Mouse (Mus musculus) T-helper 17 cell (primary cell): ENCODE results near the gene Ttpal.

Experiments used
- in situ Hi-C, 2 experiments: fragments of 300-600 bp; cut with MboI, MseI; formaldehyde crosslinking; loops; 1 replicate in 1 of 2; 2 replicates in 1 of 2; pipeline ENCODE4 v1.15.1; 2025; ENCODE audit warnings: high pct_unique_total_duplicates in 2 of 2

Ttpal gene

DNA sequence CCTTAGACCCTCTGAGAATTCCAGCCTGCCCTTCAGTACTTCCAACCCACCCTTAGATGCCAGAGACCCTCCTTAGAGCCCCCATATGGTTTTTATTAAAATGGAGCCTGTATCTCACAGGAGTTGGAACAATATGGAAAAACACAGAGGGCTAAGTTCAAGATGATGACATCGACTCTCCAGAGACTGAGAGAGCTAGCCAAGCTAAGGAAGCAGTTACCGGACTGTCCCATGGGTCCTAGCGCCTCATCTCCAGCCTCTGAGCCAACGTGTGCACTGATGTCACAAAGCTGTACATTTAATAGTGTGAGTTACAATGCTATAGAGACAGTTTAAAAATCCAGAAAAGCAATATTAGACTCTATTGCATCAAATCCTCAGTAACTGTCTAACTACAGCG is 11.1 kb upstream of the Ttpal start:
- in situ Hi-C loops, result no loop called here

DNA sequence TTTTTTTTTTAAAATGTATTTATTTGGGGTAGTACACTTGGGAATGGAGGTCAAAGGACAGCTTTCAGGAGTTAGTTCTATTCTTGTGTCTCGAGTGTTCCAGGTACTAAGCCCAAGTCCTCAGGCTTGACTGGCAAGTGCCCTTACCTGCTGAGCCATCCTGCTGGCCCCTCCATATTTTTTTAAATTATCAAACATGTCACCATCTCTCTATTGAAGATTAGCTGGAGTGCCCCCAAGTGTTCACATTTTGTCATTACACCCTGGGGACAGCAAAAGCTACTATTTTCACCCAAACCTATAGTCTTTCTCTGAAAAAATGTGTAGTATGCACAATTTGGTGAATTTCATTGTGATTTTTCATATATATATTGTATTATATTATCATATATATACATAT is 10.0 kb upstream of the Ttpal start:
- in situ Hi-C loops, result no loop called here

DNA sequence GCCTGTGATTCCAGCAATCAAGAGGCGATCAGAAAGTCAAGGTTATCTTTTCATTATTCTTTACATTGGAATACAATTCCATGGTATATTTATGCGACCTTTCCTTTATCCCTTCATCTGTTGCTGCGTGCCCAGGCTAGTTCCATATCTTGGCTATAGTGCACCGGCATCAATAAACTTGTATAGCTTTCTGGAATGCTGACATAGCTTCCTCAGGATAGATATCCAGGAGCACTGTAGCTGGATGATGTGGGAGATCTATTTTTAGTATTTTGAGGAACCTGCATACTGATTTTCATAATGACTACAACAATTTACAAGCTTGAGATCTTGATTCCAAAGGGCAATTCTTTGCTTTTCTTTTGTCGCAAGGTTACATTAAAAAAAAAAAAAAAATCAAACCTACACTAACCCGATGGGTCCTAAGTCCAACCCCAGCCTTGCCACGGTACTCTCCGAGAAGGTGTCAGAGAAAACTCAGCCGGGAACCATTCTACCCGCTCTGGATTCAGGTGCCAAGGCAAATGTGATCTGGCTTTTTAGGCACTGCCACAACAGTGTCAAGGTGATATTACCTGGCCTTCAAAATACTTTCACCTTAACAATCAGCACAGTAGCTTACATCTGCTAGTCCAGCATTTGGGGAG is 8.4 kb upstream of the Ttpal start:
- in situ Hi-C loops, result no loop called here

DNA sequence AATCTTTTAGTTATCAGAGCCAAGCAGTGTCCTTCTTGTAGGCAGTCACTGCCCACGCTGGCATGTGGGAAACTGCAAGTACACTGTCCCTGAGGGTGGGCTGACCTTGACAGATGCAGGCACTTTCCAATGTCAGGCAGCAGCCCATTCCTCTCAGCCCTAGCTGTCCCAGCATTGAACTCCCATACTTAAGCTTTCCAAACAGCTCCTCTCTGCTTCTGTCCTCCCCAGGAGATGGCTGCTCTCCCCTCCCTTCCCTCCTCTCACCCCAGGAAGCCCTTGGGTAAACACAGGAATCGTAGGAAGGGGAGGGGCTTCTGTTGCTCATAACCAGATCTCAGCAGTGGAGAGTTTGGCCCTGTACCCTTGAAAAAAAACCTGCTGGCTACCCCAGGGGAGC is 7.0 kb upstream of the Ttpal start:
- in situ Hi-C loops, result loop anchor here in 1 of 2 experiments (5.0 kb wide), 1 partner anchor 63 kb away; no protein-coding TSS in a partner anchor

DNA sequence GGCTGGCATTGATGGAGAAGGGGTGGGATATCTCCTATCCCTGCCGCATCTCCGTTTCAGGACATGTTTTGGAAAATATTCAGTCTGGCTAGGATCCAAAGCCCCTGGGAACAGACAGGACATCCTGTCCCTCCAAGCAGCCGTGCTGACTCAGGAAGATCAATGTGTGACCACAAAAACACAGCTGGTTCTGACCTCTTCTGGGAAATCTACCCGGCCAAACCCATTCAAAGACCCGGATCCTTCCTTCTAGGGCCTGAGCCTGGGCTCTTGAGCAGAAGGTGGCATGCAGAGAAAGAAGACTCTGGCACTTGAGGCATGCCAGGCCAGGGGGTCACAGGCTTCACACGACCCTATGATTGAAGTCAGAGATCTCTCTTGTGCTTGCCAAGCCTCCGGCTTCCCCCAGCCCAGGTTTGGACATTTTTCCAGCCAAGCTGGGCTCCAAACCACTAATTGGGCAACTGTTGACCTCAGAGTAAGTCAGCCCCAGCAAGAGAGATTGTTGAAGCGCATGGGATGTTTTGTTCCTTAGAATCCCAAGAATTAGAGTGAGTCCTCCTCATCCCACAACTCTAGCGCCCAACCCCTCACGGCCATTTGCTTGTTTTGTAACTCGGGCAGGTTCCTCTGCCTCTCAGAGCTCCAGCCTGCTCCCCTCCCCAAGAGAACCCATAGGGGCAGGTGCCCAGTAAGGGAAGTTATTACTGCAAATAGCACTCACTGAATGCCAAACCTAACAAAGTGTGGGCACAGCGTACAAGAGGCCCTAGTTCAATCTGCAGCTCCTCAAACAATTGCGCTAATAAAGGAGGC is 5.8 kb upstream of the Ttpal start:
- in situ Hi-C loops, result loop anchor here in 1 of 2 experiments (5.0 kb wide), 1 partner anchor 64 kb away; no protein-coding TSS in a partner anchor

DNA sequence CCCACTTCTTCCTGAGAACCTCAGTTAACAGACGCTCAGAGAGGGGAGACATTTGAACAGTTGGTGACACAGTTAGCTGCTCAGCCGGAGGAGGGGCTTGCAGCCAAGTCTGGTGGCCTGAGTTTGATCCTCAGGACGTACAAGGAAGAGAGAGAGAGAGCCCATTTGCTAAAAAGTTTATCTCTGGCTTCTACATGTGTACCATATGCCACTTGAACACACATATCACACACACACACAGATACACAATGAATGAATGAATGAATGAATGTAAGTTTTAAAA is 5.3 kb upstream of the Ttpal start:
- in situ Hi-C loops, result loop anchor here in 1 of 2 experiments (5.0 kb wide), 1 partner anchor 65 kb away; no protein-coding TSS in a partner anchor

DNA sequence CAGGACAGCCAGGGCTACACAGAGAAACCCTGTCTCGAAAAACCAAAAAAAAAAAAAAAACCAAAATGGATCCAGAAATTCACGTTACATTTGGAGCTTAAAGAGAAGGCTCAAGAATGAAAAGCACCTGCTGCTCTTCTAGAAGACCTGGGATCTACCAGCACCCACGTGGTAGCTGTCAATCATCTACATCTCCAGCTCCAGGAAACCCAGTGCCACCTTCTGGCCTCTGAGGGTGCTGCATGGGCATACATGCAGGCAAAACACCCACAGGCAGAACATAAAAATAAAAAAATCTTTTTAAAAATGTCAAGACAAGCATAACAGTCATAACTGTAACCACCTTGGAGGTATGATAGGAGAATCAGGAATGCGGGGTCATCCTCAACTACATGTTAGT is 4.5 kb upstream of the Ttpal start:
- in situ Hi-C loops, result loop anchor here in 1 of 2 experiments (5.0 kb wide), 1 partner anchor 65 kb away; no protein-coding TSS in a partner anchor

DNA sequence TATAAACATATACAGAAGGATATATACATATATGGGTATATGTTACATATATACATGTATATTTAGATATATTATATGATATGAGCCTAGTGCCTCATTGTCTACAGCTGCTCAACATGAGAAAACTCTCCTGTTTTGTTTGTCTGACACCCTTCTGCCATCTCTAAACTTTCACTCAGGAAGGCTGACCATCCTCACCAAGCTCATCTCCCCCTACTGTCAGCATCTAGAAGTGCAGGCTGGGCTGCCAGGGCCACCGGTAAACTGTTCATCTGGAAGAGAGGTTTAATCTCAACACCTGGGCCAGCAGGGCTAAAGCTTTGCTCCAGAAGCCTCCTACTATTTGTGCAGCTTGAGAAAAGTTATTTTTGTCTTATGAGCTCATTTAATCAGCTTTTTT is 2.9 kb upstream of the Ttpal start:
- in situ Hi-C loops, result loop anchor here in 1 of 2 experiments (5.0 kb wide), 1 partner anchor 67 kb away; no protein-coding TSS in a partner anchor

DNA sequence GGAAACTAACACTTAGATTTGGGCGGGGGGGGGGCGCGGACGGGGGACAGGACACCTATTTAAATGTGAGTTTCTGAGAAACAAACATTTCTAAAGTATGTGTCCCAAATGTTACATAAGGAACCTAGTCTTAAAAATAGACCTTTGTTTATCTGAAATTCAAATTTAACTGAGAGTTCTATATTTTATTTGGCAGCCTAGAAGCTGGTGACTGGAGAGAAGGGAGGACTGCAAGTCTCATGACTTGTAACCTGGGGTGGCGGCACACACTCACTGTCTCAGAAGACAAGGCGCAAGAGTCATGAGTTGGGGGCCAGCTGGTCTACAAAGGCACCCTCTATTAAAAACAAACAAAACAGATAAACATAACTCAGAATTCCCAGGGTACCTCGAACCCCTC is 1.0 kb upstream of the Ttpal start:
- in situ Hi-C loops, result loop anchor here in 1 of 2 experiments (5.0 to 10.0 kb wide), 2 partner anchors 41 to 526 kb away; no protein-coding TSS in a partner anchor

DNA sequence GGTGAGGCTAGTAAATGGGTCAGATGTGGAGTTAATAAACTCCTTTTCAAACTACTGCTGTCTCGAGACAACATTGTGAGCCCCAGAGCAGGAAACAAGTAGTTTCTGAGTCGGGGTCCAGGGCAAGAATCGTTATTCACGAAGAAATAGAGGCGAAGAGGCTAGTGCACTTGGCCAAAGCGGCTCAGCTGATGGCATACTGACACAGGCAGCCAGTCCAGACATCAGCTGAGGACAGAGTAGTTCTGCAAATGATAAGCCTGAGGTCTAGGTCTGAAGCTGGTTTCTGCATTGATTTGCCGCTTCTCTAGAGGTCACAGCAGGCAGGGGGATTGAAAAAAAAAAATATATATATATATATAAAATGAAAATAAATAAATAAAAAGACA is 408 bp upstream of the Ttpal start:
- in situ Hi-C loops, result loop anchor here in 1 of 2 experiments (5.0 to 10.0 kb wide), 2 partner anchors 41 to 527 kb away; no protein-coding TSS in a partner anchor

DNA sequence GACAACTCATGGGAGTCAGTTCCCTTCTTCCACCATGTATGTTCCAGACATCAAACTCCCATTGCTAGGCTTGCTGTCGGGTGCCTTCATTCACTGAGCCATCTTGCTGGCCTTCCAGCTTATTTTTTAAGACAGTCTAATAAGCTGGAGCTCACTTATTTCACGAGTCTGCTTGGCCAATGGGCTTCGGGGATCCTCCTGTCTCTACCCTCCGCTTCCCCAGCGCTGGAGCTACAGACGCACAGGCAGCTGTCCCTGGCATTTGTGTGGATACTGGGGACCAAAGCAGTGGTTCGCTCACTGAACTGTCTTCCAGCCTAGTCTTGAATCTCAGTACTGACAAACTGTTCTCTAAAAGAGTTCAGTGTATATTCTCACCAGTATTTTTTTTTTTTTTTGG is 4.0 kb downstream of the Ttpal start:
- in situ Hi-C loops, result loop anchor here in 1 of 2 experiments (10.0 kb wide), 1 partner anchor 531 kb away; no protein-coding TSS in a partner anchor

DNA sequence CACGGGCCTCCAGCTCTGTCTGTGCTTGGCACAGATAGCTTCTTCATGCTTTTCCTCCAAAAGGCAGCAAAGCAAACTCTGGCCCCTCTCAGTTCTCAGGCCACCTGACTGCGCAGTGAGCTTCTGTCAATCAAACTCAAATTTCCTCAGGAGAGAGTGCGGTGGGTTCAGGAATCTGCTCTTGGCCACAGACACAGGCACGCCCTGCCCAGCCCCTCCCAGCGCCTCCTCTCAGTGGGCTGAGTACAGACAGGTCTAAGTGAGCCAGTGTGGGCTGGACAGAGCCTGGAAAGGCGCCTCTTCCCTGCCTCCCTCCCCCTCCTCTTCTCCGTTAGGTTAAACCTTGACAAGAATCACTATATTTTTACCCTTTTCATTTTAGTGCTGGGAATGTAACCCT is 5.9 kb downstream of the Ttpal start:
- in situ Hi-C loops, result loop anchor here in 1 of 2 experiments (10.0 kb wide), 1 partner anchor 533 kb away; no protein-coding TSS in a partner anchor

DNA sequence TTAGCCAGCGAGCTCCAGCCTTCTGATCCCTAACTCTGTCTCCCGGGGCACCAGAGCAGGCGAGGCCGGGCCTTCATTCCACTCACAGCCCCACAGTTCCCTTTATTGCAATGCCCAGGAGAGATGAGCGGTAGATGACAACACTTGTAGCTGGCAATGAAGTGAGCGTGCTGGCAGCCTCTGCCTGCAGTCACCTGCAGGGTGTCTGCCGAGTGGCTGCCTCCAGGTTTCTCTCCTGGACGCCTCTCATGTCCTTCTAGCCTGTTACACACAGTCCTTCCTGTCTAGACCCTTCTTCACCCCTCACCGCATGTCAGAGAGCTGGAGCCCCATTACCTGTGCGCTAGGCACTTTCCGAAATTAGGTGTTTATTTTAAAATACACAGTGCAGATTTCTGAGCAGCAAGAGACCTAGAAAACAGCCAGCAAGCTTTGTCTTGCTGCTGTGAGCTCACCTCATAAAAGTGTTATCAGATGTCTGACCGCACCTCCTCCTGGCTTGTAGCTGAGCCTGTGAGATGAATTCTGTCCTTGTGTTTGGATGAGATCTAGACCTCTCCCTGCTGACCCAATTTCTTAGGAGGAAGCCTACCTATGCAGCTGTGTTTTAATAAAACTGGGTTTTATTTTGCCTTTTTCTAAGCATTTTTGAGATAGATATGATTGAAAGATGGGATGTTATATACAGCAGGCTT is 7.3 kb downstream of the Ttpal start:
- in situ Hi-C loops, result loop anchor here in 1 of 2 experiments (10.0 kb wide), 1 partner anchor 535 kb away; no protein-coding TSS in a partner anchor

DNA sequence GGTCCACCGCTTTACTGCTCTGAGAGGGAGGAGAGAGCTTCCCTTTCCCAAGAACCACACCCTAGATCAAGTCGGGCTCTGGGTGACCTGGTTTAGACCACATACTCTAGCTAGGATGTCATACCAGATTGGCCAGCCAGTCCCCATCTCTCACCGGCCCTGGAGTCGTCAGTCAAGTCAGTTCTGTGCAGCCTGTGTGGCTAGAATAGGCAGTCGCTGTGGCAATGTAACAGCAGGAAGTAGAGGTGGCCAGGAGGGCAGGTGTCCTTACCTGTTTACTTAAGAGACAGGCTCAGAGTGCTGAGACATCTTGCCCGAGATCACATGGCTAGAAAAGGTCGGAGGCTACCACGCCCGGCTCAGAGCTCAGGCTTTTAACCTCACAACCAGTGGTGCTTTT is 9.1 kb downstream of the Ttpal start:
- in situ Hi-C loops, result no loop called here

DNA sequence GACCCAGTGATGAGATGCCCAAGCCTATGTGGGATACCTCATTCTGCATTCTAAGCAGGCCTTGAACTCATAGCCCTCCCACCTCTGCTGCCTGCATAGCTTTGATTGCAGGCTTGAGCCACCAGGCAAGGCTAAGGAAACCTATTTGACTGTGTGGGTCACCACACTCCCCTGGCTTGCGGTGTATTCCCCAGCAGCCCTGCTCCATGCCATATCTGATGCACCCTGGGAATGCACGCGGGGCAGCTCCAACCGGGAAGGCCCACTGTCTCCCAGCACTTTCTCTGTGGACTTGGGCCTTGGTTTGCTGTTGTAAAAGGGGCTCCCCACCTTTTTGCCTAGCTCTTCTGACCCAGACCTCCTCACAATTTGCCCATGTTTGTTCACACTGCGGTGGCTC is 11.1 kb downstream of the Ttpal start:
- in situ Hi-C loops, result no loop called here

DNA sequence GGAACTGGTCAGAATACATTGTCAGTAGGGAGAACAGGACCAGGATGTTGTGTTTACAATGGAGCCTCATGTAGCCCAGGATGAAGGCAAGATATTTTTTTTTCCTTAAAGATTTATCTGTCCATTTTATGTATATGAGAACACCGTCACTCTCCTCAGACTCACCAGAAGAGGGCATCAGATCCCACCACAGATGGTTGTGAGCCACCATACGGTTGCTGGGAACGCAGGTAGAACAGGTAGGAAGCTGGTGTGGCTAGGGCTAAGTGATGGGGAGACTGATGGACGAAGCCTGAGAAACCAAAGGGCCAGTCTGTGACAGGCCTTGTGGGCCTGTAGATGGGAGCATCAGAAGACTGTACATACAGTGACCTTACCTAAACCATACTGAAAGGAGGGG is 11.9 kb downstream of the Ttpal start:
- in situ Hi-C loops, result no loop called here

DNA sequence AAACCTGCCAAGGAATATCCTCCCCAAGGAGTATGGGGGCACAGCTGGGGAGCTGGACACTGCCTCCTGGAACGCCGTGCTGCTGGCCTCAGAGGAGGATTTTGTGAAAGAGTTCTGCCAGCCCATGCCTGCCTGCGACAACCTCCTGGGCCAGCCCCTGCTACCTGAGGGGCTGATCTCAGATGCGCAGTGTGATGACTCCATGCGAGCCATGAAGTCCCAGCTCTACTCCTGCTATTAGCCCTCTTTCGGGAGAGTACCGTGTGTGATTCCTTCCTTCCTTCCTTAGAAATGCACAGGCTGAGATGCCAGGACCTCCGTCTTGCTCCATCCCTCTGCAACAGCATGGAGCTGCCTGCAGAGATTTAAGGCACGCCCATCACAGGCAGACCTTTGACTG is 13.3 kb downstream of the Ttpal start:
- in situ Hi-C loops, result no loop called here

DNA sequence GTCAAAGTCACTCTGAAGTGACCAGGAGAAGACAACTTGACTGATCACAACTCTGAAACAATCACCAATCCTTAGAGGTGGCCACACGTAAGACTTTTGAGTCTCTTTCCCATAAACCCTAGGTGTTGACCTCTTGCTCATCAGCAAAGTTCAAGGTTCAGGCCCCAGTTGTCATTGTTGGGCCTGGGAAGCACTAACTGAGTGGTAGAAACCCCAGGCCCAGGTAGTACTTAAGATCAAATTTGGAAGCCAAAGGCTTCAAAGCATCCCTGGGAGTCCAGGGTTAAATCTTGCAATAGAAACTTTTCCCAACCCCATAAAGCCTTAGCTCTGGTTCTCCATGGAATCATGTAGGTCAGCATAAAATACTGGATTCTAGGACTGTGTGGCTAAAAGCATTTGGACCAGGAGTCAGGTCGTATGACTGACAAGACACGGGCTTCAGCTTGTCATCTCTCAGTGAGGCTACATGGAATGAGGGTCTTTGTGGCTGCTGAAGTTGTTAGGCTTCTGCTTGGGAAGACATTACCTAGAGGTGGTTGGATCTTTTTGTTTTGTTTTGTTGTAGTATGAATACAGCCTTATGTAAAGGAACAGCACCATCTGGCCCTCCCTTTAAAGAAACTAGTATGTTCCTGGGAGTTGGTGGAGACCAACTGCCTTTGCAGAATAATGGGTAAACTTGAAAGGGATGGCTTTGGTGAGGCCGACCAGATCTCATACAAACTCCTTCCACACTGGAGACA is 14.0 kb downstream of the Ttpal start:
- in situ Hi-C loops, result no loop called here

DNA sequence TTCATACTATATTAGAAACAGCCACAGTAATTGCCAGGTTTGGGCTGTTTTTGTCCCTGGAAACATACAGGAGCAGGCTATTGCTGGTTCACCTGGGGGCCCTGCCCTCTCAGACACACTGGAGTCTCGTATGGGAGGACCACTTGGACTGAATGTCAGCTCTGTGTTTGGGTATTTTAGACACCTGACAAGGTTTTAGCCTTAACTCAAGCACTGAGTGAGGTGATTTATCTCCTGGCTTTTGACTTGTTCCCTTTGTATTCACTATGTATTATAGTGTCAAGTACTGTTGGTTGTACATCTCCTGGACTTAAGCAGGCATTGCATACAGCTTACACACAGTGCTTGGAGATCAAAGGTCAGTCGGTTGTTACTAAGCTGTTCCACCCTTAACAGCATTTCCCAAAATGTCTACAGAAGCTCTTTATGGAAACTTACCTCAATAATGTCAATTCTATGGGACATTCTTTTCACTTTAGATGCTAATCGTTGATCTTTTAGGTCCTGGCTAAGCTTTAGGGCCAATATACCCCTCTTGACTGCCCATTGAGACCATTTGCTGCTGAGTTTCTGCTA is 14.6 kb downstream of the Ttpal start:
- in situ Hi-C loops, result no loop called here

DNA sequence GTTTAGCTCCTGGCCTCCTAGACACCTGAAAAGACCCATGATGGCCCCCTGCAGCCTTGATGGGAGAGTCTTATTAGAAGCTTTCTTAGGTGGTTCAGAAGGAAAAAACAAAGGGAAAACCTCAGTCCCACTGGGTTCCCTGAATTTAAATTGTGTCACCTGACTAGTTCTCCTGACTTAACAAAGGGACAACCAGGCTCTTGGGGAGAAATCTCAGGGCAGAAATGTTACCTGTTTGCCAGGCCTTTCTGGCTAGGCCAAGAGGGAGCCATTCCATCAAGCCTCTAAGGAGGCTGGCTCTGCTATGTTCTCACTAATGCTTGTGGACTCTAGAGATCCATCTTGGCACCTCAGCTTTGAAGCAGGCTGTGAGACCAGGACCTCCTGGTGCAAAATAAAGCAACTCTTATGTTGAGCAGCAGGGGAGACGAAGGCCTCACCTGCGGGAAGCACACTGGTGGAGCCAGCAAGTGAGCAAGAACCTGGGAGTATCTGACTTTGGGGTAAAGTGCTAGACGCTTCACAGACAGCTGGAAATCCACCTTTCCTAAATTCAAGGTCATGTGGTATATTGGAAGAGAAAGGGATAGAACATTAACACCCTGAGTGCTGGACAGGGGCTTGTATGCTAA is 15.2 kb downstream of the Ttpal start:
- in situ Hi-C loops, result no loop called here
